Mouse (Mus musculus): Measurements from ENCODE around the gene 5730455P16Rik.
"Not testable (repeated sequence)": the region's sequence is repeated elsewhere in the genome, so short reads cannot be mapped to it uniquely, and the experiment has no call there.

5730455P16Rik gene

GRCm38 (mm10) chr11:80379184-80379583, 1.4 kb upstream of the 5730455P16Rik start:
- DNase-seq (ENCODE audit: low read depth, low spot score): not testable (repeated sequence)

- peak; percentile 40 for DNase-seq (ENCODE audit: low read depth, low spot score)
These were observed 726 bp upstream of the 5730455P16Rik start for GRCm38 (mm10) chr11:80378452-80379068.

- DNase-seq (ENCODE audit: low read depth, low spot score): no peak
These were observed 1.2 kb downstream of the 5730455P16Rik start for GRCm38 (mm10) chr11:80376651-80377050.

- DNase-seq (ENCODE audit: low read depth, low spot score): no peak
These were observed 8.9 kb downstream of the 5730455P16Rik start for GRCm38 (mm10) chr11:80368949-80369348.

GRCm38 (mm10) chr11:80354832-80355231, 23.0 kb downstream of the 5730455P16Rik start:
- peak; percentile 70 for DNase-seq (ENCODE audit: low read depth, low spot score)

GRCm38 (mm10) chr11:80351832-80352430, 25.9 kb downstream of the 5730455P16Rik start:
- DNase-seq (ENCODE audit: low read depth, low spot score): peak; percentile 67

GRCm38 (mm10) chr11:80342482-80342881, 35.4 kb downstream of the 5730455P16Rik start:
- DNase-seq (ENCODE audit: low read depth, low spot score): no peak

GRCm38 (mm10) chr11:80336351-80336730, 41.5 kb downstream of the 5730455P16Rik start:
- DNase-seq (ENCODE audit: low read depth, low spot score): no peak

- DNase-seq (ENCODE audit: low read depth, low spot score): peak; percentile 22
These were observed 42.1 kb downstream of the 5730455P16Rik start for GRCm38 (mm10) chr11:80335609-80336350.

GRCm38 (mm10) chr11:80332709-80333400, 45.0 kb downstream of the 5730455P16Rik start:
- peak; percentile 21 for DNase-seq (ENCODE audit: low read depth, low spot score)

- peak; percentile 64 for DNase-seq (ENCODE audit: low read depth, low spot score)
These were observed 53.2 kb downstream of the 5730455P16Rik start for GRCm38 (mm10) chr11:80324636-80325035.

- DNase-seq (ENCODE audit: low read depth, low spot score): no peak
These were observed 54.6 kb downstream of the 5730455P16Rik start for GRCm38 (mm10) chr11:80323255-80323654.

GRCm38 (mm10) chr11:80315743-80316639, 61.8 kb downstream of the 5730455P16Rik start:
- DNase-seq (ENCODE audit: low read depth, low spot score): no peak

- DNase-seq (ENCODE audit: low read depth, low spot score): no peak
These were observed 63.9 kb downstream of the 5730455P16Rik start for GRCm38 (mm10) chr11:80313944-80314343.

- no peak for DNase-seq (ENCODE audit: low read depth, low spot score)
These were observed 64.4 kb downstream of the 5730455P16Rik start for GRCm38 (mm10) chr11:80313462-80313861.

GRCm38 (mm10) chr11:80312565-80312964, 65.3 kb downstream of the 5730455P16Rik start:
- DNase-seq (ENCODE audit: low read depth, low spot score): peak; percentile 34

- DNase-seq (ENCODE audit: low read depth, low spot score): no peak
These were observed 65.8 kb downstream of the 5730455P16Rik start for GRCm38 (mm10) chr11:80312049-80312448.

GRCm38 (mm10) chr11:80311271-80311670, 66.6 kb downstream of the 5730455P16Rik start:
- no peak for DNase-seq (ENCODE audit: low read depth, low spot score)

Data from ES-CJ7 (cell line).